Mouse (Mus musculus): ENCODE results near the gene U90926.

DNA sequence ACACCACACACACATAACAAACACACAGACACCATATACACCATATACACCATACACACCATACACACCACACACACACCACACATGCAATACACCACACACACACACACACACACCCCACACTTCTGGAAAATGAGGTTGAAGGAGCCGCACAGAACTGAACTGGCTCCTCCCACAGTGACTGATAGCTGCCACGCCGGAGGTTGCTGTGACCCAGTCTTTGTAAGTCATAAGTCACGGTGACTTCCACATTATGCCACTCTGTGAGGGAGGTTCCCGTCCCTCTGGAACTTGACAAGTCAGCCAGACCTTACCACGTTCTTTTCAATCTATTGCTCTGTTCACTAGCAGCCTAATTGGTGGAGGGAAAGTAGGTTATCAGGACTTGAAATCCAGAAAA lies 39.3 kb upstream of the U90926 start:
- no peak for TF ChIP-seq CTCF (IDR thresholded peaks at IDR 0.05)
- TF ChIP-seq POLR2A (IDR thresholded peaks at IDR 0.05; ENCODE audit: insufficient read depth, low read depth, low read length) = no peak
- no peak for TF ChIP-seq EP300 (IDR thresholded peaks at IDR 0.05; ENCODE audit: insufficient read depth, low read depth, low read length)

All from heart, adult 2 months (tissue).